Mouse (Mus musculus) hindbrain, embryonic 15.5 days (tissue): Measurements from ENCODE around the gene Med1. TPM values are rescaled to one million over a fixed set of nuclear protein-coding genes. Genes with fewer than 3 reads are reported as not detected.

ENCODE experiments used
- ATAC-seq: fragments of 200-750 bp; cut with Nextera tagmentation; 2 replicates; pipeline ENCODE4 v1.8.0; 2017; ENCODE audit warnings: low read depth, moderate number of reproducible peaks, moderate TSS enrichment; ENCODE audit not compliant: low FRiP score
- H3K27ac ChIP-seq: fragments of 300-500 bp; sonication (generic); replicated peaks from 2 replicates; pipeline ENCODE4 v1.5.1; 2015; ENCODE audit warnings: mild to moderate bottlenecking, inconsistent platforms
- H3K27me3 ChIP-seq: fragments of 300-500 bp; sonication (generic); 2 replicates; pipeline ENCODE4 v1.6.1; 2015; ENCODE audit warnings: control low read depth, inconsistent platforms
- H3K36me3 ChIP-seq: fragments of 300-500 bp; sonication (generic); 2 replicates; pipeline ENCODE4 v1.6.1; 2015; ENCODE audit warnings: control low read depth, inconsistent platforms
- H3K4me1 ChIP-seq: fragments of 300-500 bp; sonication (generic); replicated peaks from 2 replicates; pipeline ENCODE4 v1.6.1; 2015; ENCODE audit warnings: control low read depth, inconsistent platforms
- H3K4me2 ChIP-seq: fragments of 300-500 bp; sonication (generic); 2 replicates; pipeline ENCODE4 v1.6.1; 2015; ENCODE audit warnings: moderate library complexity, mild to moderate bottlenecking, inconsistent platforms
- H3K4me3 ChIP-seq: fragments of 300-500 bp; sonication (generic); 2 replicates; pipeline ENCODE4 v1.5.1; 2015; ENCODE audit warnings: mild to moderate bottlenecking, inconsistent platforms
- H3K9ac ChIP-seq: fragments of 300-500 bp; sonication (generic); 2 replicates; pipeline ENCODE4 v1.6.1; 2015; ENCODE audit warnings: inconsistent platforms
- H3K9me3 ChIP-seq: fragments of 300-500 bp; sonication (generic); 2 replicates; pipeline ENCODE4 v1.6.1; 2016; ENCODE audit warnings: control low read depth, inconsistent platforms
- WGBS: fragments of 180-500 bp; shearing (Covaris S2); methylation state at CpG from one replicate; pipeline ENCODE4 v1.1.7; 2015; 5-methylcytosine and 5-hydroxymethylcytosine counted together
- microRNA-seq: library from miRNA; unstranded; fragments of <30 nt; microRNA quantifications from one replicate; pipeline ENCODE4, GENCODE M21; 2016
- polyA plus RNA-seq: library from polyadenylated mRNA; unstranded; fragments of >200 nt; fragmentation: Nextera tagmentation; extraction: Ambion mirVana; gene quantifications from 2 replicates; pipeline ENCODE4 v1.2.1, GENCODE M21; 2015

The Med1 gene
- polyA plus RNA-seq, 1 experiment from 2014 or later = 55.3 TPM

DNA sequence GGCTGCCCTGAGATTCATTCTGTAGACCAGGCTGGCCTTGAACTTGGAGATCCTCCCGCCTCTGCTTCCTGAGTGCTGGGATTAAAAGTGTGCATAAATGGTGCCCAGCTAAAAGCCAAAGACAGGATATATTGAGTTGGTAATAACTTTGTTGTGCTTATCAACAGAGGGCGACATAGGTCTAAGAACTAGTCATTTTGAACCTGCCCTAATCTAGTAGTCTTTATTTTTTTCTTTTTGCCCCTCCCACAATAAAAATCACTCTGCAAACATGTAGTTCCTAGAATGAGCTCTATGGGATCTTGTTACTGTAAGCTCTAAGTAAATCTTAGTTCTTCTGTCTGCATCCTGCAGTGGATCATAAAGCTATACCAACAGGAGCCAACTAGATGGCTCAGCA is 50.5 kb downstream of the Med1 start:
- no peak overlapping the region for H3K4me2 ChIP-seq
- no peak overlapping the region for H3K4me3 ChIP-seq
- peaks cover 23% of the 10 kb centered on the region for H3K4me1 ChIP-seq
- no peaks in the 10 kb centered on the region for H3K36me3 ChIP-seq
- WGBS = 96% methylated on average over 2 of the region's 2 CpGs
- no peaks in the 10 kb centered on the region for H3K27me3 ChIP-seq
- H3K27ac ChIP-seq = no peak overlapping the region
- no peak overlapping the region for H3K9ac ChIP-seq
- H3K9me3 ChIP-seq = no peaks in the 10 kb centered on the region
- ATAC-seq = no peak

DNA sequence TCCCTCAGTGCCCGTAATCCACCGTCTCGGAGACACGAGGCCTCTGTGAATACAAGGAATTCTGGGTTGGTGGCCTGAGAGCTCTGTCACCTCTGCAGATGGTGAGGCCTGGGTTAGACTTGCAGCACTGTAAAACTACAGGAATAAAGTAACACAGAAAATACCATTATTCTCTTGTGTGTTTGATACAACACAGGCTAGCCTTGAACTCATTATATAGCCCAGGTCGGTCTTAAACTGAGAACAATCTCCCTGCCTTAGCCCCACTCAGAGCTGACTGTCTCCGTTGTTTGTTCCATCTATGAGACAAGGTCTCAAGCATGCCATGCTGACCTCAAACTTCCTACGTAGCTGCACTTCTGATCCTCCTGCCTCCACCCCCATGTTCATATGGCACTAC is 54.2 kb downstream of the Med1 start:
- ATAC-seq = no peak
- WGBS = 83% methylated on average over 7 of the region's 7 CpGs
- Histone ChIP-seq H3K9me3 (no peaks in the 10 kb centered on the region), H3K4me2 (no peak overlapping the region), H3K4me3 (no peak overlapping the region), H3K9ac (no peak overlapping the region), H3K36me3 (no peaks in the 10 kb centered on the region), H3K27ac (no peak overlapping the region), H3K4me1 (0 out of 2 replicates have a peak, but pooled peaks cover 9% of the 10 kb centered on the region), H3K27me3 (no peaks in the 10 kb centered on the region)

DNA sequence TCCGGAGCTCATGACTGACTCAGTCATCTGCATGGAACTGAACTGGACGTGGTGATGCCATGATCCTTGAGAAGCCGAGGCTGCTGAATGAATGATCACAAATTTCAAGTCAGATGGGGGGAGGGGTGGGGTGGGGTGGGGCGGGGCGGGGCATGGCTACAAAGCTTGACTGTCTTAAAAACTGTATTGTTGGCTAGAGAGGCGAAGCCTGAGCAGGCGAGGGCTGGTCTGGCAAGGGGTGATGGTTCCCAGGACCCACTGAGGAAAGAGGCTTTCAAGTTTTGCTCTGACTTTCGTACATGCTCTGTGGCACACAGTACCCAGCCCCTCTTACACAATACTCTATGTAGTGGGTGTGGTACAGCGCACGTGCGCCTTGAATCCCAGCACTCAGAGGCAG is 55.3 kb downstream of the Med1 start:
- Histone ChIP-seq H3K4me3 (no peak overlapping the region), H3K9me3 (no peaks in the 10 kb centered on the region), H3K36me3 (no peaks in the 10 kb centered on the region), H3K27ac (no peak overlapping the region), H3K9ac (no peak overlapping the region), H3K27me3 (no peaks in the 10 kb centered on the region), H3K4me2 (no peak overlapping the region), H3K4me1 (0 out of 2 replicates have a peak, but pooled peaks cover 9% of the 10 kb centered on the region)
- ATAC-seq = no peak
- WGBS = 95% methylated on average over 11 of the region's 11 CpGs

DNA sequence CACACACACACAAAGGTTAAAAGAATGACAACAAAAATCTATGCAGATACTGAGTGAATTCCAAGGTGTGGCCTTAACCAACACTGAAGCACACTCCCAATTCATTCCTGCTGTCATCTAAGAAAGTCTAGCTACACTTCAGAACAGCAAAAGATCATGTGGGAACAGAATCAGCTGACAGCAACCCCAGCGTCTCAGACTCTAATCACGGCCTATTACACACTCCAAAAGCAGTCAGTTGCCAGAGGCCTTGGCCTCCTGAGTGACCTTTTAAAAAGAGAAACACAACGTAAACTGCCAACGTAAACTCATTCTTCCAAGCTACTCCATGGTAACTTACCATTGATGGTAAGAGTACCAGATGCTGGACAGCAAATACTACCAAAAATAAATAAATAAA is 58.1 kb downstream of the Med1 start:
- no peak for ATAC-seq
- WGBS = 52% methylated on average over 4 of the region's 4 CpGs

DNA sequence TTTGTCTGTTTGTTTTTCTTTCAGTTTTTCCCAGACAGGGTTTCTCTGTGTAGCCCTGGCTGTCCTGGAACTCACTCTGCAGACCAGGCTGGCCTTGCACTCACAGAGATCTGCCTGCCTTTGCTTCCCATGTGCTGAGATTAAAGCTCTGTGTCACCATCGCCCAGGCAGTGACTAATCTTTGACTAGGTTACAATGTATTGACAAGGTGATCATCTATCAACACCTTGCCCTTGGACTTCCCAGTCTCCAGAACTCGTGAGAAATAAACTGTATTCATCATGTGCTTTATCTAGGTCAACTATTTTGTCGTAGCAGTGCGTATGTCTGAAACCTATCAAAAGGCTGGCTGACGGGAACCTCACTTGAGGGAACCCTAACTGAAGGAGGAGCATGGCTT is 69.7 kb downstream of the Med1 start:
- Histone ChIP-seq H3K27ac (no peak overlapping the region), H3K9ac (no peak overlapping the region), H3K9me3 (no peaks in the 10 kb centered on the region), H3K4me1 (no peaks in the 10 kb centered on the region), H3K4me2 (no peak overlapping the region), H3K4me3 (no peak overlapping the region), H3K27me3 (no peaks in the 10 kb centered on the region), H3K36me3 (peaks cover 14% of the 10 kb centered on the region)
- ATAC-seq = no peak
- 96% methylated on average over 5 of the region's 5 CpGs for WGBS

More for the DNA sequence above, 58.1 kb downstream of the Med1 start:
- no peaks in the 10 kb centered on the region for H3K27me3 ChIP-seq
- no peak overlapping the region for H3K27ac ChIP-seq
- H3K9ac ChIP-seq = no peak overlapping the region
- no peak overlapping the region for H3K4me3 ChIP-seq
- no peaks in the 10 kb centered on the region for H3K9me3 ChIP-seq
- no peaks in the 10 kb centered on the region for H3K36me3 ChIP-seq
- H3K4me1 ChIP-seq = 0 out of 2 replicates have a peak, but pooled peaks cover 8% of the 10 kb centered on the region
- H3K4me2 ChIP-seq = no peak overlapping the region

DNA sequence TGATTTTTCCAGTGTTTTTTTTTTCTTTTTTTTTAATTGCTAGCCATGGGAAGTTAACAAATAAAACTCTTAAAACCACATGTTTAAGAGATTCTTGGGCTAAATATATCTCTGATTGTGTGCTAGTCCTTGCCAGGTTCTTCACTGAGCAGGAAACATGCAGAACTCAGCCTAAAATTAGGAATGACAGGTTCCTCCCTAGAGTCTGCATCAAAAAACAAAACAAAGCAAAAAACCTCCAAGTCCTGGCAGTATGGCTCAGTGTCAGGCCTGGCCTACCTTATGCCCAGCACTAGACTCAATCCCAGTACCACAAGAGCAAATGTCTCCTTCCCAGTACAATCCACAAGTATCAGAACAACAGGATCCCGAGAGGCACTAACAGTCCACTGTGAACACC is 78.7 kb downstream of the Med1 start:
- Histone ChIP-seq H3K27me3 (no peaks in the 10 kb centered on the region), H3K27ac (no peak overlapping the region), H3K4me2 (no peak overlapping the region), H3K9me3 (no peaks in the 10 kb centered on the region), H3K9ac (no peak overlapping the region), H3K36me3 (peaks cover 28% of the 10 kb centered on the region), H3K4me1 (no peaks in the 10 kb centered on the region), H3K4me3 (no peak overlapping the region)
- ATAC-seq = no peak
- 75% methylated on average over 1 of the region's 1 CpGs for WGBS

DNA sequence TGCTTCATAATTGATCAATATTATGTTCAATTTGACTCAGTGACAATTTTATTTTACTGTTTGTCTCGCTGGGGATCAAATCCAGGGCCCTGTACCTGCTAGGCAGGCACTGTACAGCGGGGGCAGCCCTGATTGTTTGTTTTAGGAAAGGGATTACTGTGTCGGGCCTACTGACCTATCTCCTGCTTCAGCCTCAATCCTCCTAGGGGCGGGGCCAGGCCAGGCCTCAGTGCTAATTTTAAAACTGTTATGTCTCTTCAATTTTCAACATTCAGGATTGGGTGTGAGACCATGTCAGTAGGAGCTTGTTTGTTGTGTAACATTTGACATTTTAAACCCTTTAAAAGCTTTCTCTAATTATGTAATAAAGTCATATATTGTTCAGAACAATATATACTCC is 79.6 kb downstream of the Med1 start:
- H3K4me3 ChIP-seq = no peak overlapping the region
- H3K9me3 ChIP-seq = no peaks in the 10 kb centered on the region
- no peaks in the 10 kb centered on the region for H3K4me1 ChIP-seq
- peaks cover 36% of the 10 kb centered on the region for H3K36me3 ChIP-seq
- no peak overlapping the region for H3K9ac ChIP-seq
- no peak for ATAC-seq
- H3K27me3 ChIP-seq = no peaks in the 10 kb centered on the region
- no peak overlapping the region for H3K4me2 ChIP-seq
- 79% methylated on average over 4 of the region's 4 CpGs for WGBS
- no peak overlapping the region for H3K27ac ChIP-seq

DNA sequence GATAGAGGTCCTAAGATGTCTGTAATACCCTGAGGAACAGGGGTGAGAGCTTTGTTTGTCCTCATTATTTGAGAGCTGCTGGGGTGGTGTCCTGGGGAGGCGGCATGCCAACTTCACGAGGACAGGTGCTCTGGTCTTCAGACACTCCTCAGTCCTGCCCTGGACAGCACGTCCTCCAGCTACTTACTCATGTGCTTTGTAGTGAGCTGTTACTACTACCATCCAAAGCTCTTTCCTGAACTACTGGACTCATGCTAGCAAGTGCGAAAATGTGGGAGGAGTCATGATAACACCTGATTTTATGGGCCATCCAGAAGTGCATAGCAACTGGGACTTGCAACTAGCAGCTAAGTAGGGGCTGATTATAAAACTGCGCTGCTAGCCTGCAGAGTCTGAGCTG is 83.4 kb downstream of the Med1 start:
- Histone ChIP-seq H3K4me1 (no peaks in the 10 kb centered on the region), H3K4me3 (no peak overlapping the region), H3K9me3 (no peaks in the 10 kb centered on the region), H3K36me3 (peaks cover 66% of the 10 kb centered on the region), H3K9ac (no peak overlapping the region), H3K4me2 (no peak overlapping the region), H3K27ac (no peak overlapping the region), H3K27me3 (no peaks in the 10 kb centered on the region)
- no peak for ATAC-seq
- WGBS = 91% methylated on average over 5 of the region's 5 CpGs

Small RNAs within 50 kb of the gene (microRNA-seq; reads per million reads assigned to microRNA genes)
- gene Gm27399 = not detected

Other genes with a start within 250 kb of the Med1 start
- gene Plxdc1, start 206.8 kb downstream of the Med1 start, polyA plus RNA-seq = 1.4 and 1.5 TPM in 2 replicates
- gene Arl5c, start 197.1 kb downstream of the Med1 start, polyA plus RNA-seq = 12.9 and 13.7 TPM in 2 replicates
- 62.2 and 70.1 TPM in 2 replicates for gene Cacnb1, start 170.3 kb downstream of the Med1 start, polyA plus RNA-seq
- gene Rpl19, start 166.6 kb downstream of the Med1 start, polyA plus RNA-seq = 632 and 657 TPM in 2 replicates
- 6.4 and 9.7 TPM in 2 replicates for gene Stac2, start 139.8 kb downstream of the Med1 start, polyA plus RNA-seq
- 23.9 and 27.5 TPM in 2 replicates for gene Fbxl20, start 42.9 kb downstream of the Med1 start, polyA plus RNA-seq
- 8.4 and 8.9 TPM in 2 replicates for gene Cdk12, start 9.8 kb upstream of the Med1 start, polyA plus RNA-seq
- 20.9 and 28.6 TPM in 2 replicates for gene Neurod2, start 136.4 kb upstream of the Med1 start, polyA plus RNA-seq
- gene Ppp1r1b, start 155.1 kb upstream of the Med1 start, polyA plus RNA-seq = 6.1 and 6.9 TPM in 2 replicates
- gene Stard3, start 165.1 kb upstream of the Med1 start, polyA plus RNA-seq = 36.5 and 40.3 TPM in 2 replicates
- 0.39 TPM in 1 of 2 replicates, not detected in the other for gene Tcap, start 190.5 kb upstream of the Med1 start, polyA plus RNA-seq
- gene Pnmt, start 193.2 kb upstream of the Med1 start, polyA plus RNA-seq = 3.7 and 4.0 TPM in 2 replicates
- gene Pgap3, start 207.2 kb upstream of the Med1 start, polyA plus RNA-seq = 7.4 and 9.6 TPM in 2 replicates
- 8.9 and 9.0 TPM in 2 replicates for gene Erbb2, start 219.2 kb upstream of the Med1 start, polyA plus RNA-seq
- gene Mien1, start 245.7 kb upstream of the Med1 start, polyA plus RNA-seq = 246 and 250 TPM in 2 replicates